Mouse (Mus musculus) R1 (cell line): Measurements from ENCODE around the gene Dcaf7.

Experiments
- DNase-seq: peaks from one replicate; pipeline ENCODE4 v3.0.0-alpha.2; 2018; ENCODE audit warnings: low read depth, low spot score

Gene Dcaf7

GRCm38 (mm10) chr11:106106047-106106587 is 69.4 kb downstream of the Dcaf7 start:
- no peak for DNase-seq
